Mouse (Mus musculus): ENCODE results near the gene Prrt1. TPM values are rescaled to one million over a fixed set of nuclear protein-coding genes. Genes with fewer than 3 reads are reported as not detected.

Gene Prrt1
- polyA plus RNA-seq, 1 experiment from 2014 or later = 0.10 TPM

- Histone ChIP-seq H3K4me3 (ENCODE audit: low read depth, low read length) (peak overlapping the region; percentile 52), H3K9me3 (replicated peaks; ENCODE audit: control insufficient read depth, low read length) (no peaks in the 10 kb centered on the region), H3K4me2 (ENCODE audit: low read depth, low read length) (peak overlapping the region; percentile 91), H3K27me3 (ENCODE audit: control insufficient read depth, insufficient read depth, low read length) (no peaks in the 10 kb centered on the region), H3K36me3 (replicated peaks; ENCODE audit: control insufficient read depth, insufficient read depth, low read depth, low read length) (no peaks in the 10 kb centered on the region), H3K4me1 (ENCODE audit: control insufficient read depth, insufficient read depth, low read length) (peaks cover 25% of the 10 kb centered on the region), H3K9ac (replicated peaks; ENCODE audit: low read length) (peak overlapping the region; percentile 86), H3K27ac (replicated peaks; ENCODE audit: low read depth, low read length) (peak overlapping the region; percentile 95)
- ATAC-seq (replicated peaks; ENCODE audit: insufficient number of reproducible peaks, low FRiP score, low TSS enrichment, low read depth) (peak; percentile 81), DNase-seq (ENCODE audit: low spot score) (peak; percentile 96)
- WGBS = under 1% methylated on average over 50 of the region's 50 CpGs
These were observed 41.9 kb upstream of the Prrt1 start for GRCm38 (mm10) chr17:34587423-34587811.

GRCm38 (mm10) chr17:34587814-34588213 is 41.5 kb upstream of the Prrt1 start:
- DNase-seq (ENCODE audit: low spot score) (no peak), ATAC-seq (replicated peaks; ENCODE audit: insufficient number of reproducible peaks, low FRiP score, low TSS enrichment, low read depth) (no peak)
- no peaks in the 10 kb centered on the region for H3K9me3 ChIP-seq (replicated peaks; ENCODE audit: control insufficient read depth, low read length)
- H3K36me3 ChIP-seq (replicated peaks; ENCODE audit: control insufficient read depth, insufficient read depth, low read depth, low read length) = no peaks in the 10 kb centered on the region
- peaks cover 25% of the 10 kb centered on the region for H3K4me1 ChIP-seq (ENCODE audit: control insufficient read depth, insufficient read depth, low read length)
- peak overlapping the region; percentile 95 for H3K27ac ChIP-seq (replicated peaks; ENCODE audit: low read depth, low read length)
- H3K4me2 ChIP-seq (ENCODE audit: low read depth, low read length) = peak overlapping the region; percentile 91
- 6% methylated on average over 19 of the region's 19 CpGs for WGBS
- no peaks in the 10 kb centered on the region for H3K27me3 ChIP-seq (ENCODE audit: control insufficient read depth, insufficient read depth, low read length)
- peak overlapping the region; percentile 52 for H3K4me3 ChIP-seq (ENCODE audit: low read depth, low read length)
- peak overlapping the region; percentile 86 for H3K9ac ChIP-seq (replicated peaks; ENCODE audit: low read length)

GRCm38 (mm10) chr17:34588767-34589166 is 40.6 kb upstream of the Prrt1 start:
- Histone ChIP-seq H3K9me3 (replicated peaks; ENCODE audit: control insufficient read depth, low read length) (no peaks in the 10 kb centered on the region), H3K4me2 (ENCODE audit: low read depth, low read length) (no peak overlapping the region), H3K4me1 (ENCODE audit: control insufficient read depth, insufficient read depth, low read length) (peaks cover 27% of the 10 kb centered on the region), H3K27ac (replicated peaks; ENCODE audit: low read depth, low read length) (no peak overlapping the region), H3K27me3 (ENCODE audit: control insufficient read depth, insufficient read depth, low read length) (no peaks in the 10 kb centered on the region), H3K36me3 (replicated peaks; ENCODE audit: control insufficient read depth, insufficient read depth, low read depth, low read length) (no peaks in the 10 kb centered on the region), H3K4me3 (ENCODE audit: low read depth, low read length) (no peak overlapping the region), H3K9ac (replicated peaks; ENCODE audit: low read length) (no peak overlapping the region)
- DNase-seq (ENCODE audit: low spot score) = no peak
- no peak for ATAC-seq (replicated peaks; ENCODE audit: insufficient number of reproducible peaks, low FRiP score, low TSS enrichment, low read depth)
- WGBS = 49% methylated on average over 3 of the region's 3 CpGs

GRCm38 (mm10) chr17:34589206-34589605 is 40.1 kb upstream of the Prrt1 start:
- DNase-seq (ENCODE audit: low spot score) (no peak), ATAC-seq (replicated peaks; ENCODE audit: insufficient number of reproducible peaks, low FRiP score, low TSS enrichment, low read depth) (no peak)
- Histone ChIP-seq H3K9ac (replicated peaks; ENCODE audit: low read length) (no peak overlapping the region), H3K9me3 (replicated peaks; ENCODE audit: control insufficient read depth, low read length) (no peaks in the 10 kb centered on the region), H3K36me3 (replicated peaks; ENCODE audit: control insufficient read depth, insufficient read depth, low read depth, low read length) (no peaks in the 10 kb centered on the region), H3K4me2 (ENCODE audit: low read depth, low read length) (no peak overlapping the region), H3K27ac (replicated peaks; ENCODE audit: low read depth, low read length) (no peak overlapping the region), H3K27me3 (ENCODE audit: control insufficient read depth, insufficient read depth, low read length) (no peaks in the 10 kb centered on the region), H3K4me1 (ENCODE audit: control insufficient read depth, insufficient read depth, low read length) (peaks cover 32% of the 10 kb centered on the region), H3K4me3 (ENCODE audit: low read depth, low read length) (no peak overlapping the region)
- 43% methylated on average over 7 of the region's 7 CpGs for WGBS

- H3K9ac ChIP-seq (replicated peaks; ENCODE audit: low read length) = no peak within 1 kb of the TSS
- ATAC-seq (replicated peaks; ENCODE audit: insufficient number of reproducible peaks, low FRiP score, low TSS enrichment, low read depth) (no peak), DNase-seq (ENCODE audit: low spot score) (peak; percentile 36)
- no peaks in the 10 kb centered on the region for H3K27me3 ChIP-seq (ENCODE audit: control insufficient read depth, insufficient read depth, low read length)
- no peak within 1 kb of the TSS for H3K4me2 ChIP-seq (ENCODE audit: low read depth, low read length)
- H3K9me3 ChIP-seq (replicated peaks; ENCODE audit: control insufficient read depth, low read length) = no peaks in the 10 kb centered on the region
- H3K27ac ChIP-seq (replicated peaks; ENCODE audit: low read depth, low read length) = peak within 1 kb of the TSS; percentile 99
- WGBS = 12% methylated on average over 7 of the region's 7 CpGs
- H3K4me1 ChIP-seq (ENCODE audit: control insufficient read depth, insufficient read depth, low read length) = peaks cover 36% of the 10 kb centered on the region
- no peaks in the 10 kb centered on the region for H3K36me3 ChIP-seq (replicated peaks; ENCODE audit: control insufficient read depth, insufficient read depth, low read depth, low read length)
- H3K4me3 ChIP-seq (ENCODE audit: low read depth, low read length) = peak within 1 kb of the TSS; percentile 15; the same call in 1 of the 2 replicates
These were observed 39.6 kb upstream of the Prrt1 start, which contains the start of gene Gpsm3 for GRCm38 (mm10) chr17:34589681-34590101. Gene Gpsm3 (plus strand): TSS chr17:34589806.

GRCm38 (mm10) chr17:34590154-34590987 is 39.0 kb upstream of the Prrt1 start:
- Histone ChIP-seq H3K36me3 (replicated peaks; ENCODE audit: control insufficient read depth, insufficient read depth, low read depth, low read length) (peaks cover under 1% of the 10 kb centered on the region; the same call in 1 of the 2 replicates), H3K27me3 (ENCODE audit: control insufficient read depth, insufficient read depth, low read length) (no peaks in the 10 kb centered on the region), H3K4me1 (ENCODE audit: control insufficient read depth, insufficient read depth, low read length) (peaks cover 37% of the 10 kb centered on the region), H3K9me3 (replicated peaks; ENCODE audit: control insufficient read depth, low read length) (no peaks in the 10 kb centered on the region), H3K27ac (replicated peaks; ENCODE audit: low read depth, low read length) (peak overlapping the region; percentile 99), H3K4me2 (ENCODE audit: low read depth, low read length) (no peak overlapping the region), H3K4me3 (ENCODE audit: low read depth, low read length) (0 out of 2 replicates have a peak overlapping the region, but pooled peaks have one; percentile 15), H3K9ac (replicated peaks; ENCODE audit: low read length) (no peak overlapping the region)
- ATAC-seq (replicated peaks; ENCODE audit: insufficient number of reproducible peaks, low FRiP score, low TSS enrichment, low read depth) (no peak), DNase-seq (ENCODE audit: low spot score) (no peak)
- 45% methylated on average over 14 of the region's 15 CpGs for WGBS

- ATAC-seq (replicated peaks; ENCODE audit: insufficient number of reproducible peaks, low FRiP score, low TSS enrichment, low read depth) (0 out of 2 replicates have a peak, but pooled peaks have one; percentile 7), DNase-seq (ENCODE audit: low spot score) (peak; percentile 60)
- Histone ChIP-seq H3K9ac (replicated peaks; ENCODE audit: low read length) (peak within 1 kb of the TSS; percentile 98), H3K27me3 (ENCODE audit: control insufficient read depth, insufficient read depth, low read length) (no peaks in the 10 kb centered on the region), H3K4me3 (ENCODE audit: low read depth, low read length) (peak within 1 kb of the TSS; percentile 91), H3K4me1 (ENCODE audit: control insufficient read depth, insufficient read depth, low read length) (peaks cover 33% of the 10 kb centered on the region), H3K4me2 (ENCODE audit: low read depth, low read length) (peak within 1 kb of the TSS; percentile 93), H3K27ac (replicated peaks; ENCODE audit: low read depth, low read length) (peak within 1 kb of the TSS; percentile 99), H3K9me3 (replicated peaks; ENCODE audit: control insufficient read depth, low read length) (no peaks in the 10 kb centered on the region), H3K36me3 (replicated peaks; ENCODE audit: control insufficient read depth, insufficient read depth, low read depth, low read length) (peaks cover 3% of the 10 kb centered on the region; the same call in 1 of the 2 replicates)
- 3% methylated on average over 21 of the region's 21 CpGs for WGBS
These were observed 38.0 kb upstream of the Prrt1 start, which contains the start of gene Pbx2 for GRCm38 (mm10) chr17:34591029-34591993. Gene Pbx2 (plus strand): TSS chr17:34591266.

Measured in embryonic facial prominence, embryonic 11.5 days (tissue).